Mouse (Mus musculus) lung, adult 2 months (tissue): ENCODE results near the gene Efna4.

ENCODE experiments used
- CTCF ChIP-seq: fragments of 200-500 bp; IDR thresholded peaks from 2 replicates; pipeline ENCODE4 v1.5.1; 2011; ENCODE audit warnings: mild to moderate bottlenecking, low read length, control low read depth; ENCODE audit not compliant: insufficient read depth
- POLR2A ChIP-seq: fragments of 200-500 bp; IDR thresholded peaks from 2 replicates; pipeline ENCODE4 v1.6.1; 2011; ENCODE audit warnings: low read depth, mild to moderate bottlenecking, control low read depth, low read length, borderline replicate concordance; ENCODE audit errors: extremely low read depth

GRCm38 (mm10) chr3:89341794-89342193, 4.0 kb upstream of the Efna4 start:
- TF ChIP-seq CTCF (no peak), POLR2A (no peak)
